Mouse (Mus musculus): ENCODE measurements at regions not wholly inside any gene's neighbourhood (a gene's known extent, or its start where the extent isn't known, plus 50 kb on each side); places are given as distances from the start of the nearest gene placed in this dataset.

GRCm38 (mm10) chr7:78123386-78123785 is 614.4 kb downstream of the Ntrk3 start:
- H3K36me3 ChIP-seq = no peaks in the 10 kb centered on the region
- no peak for ATAC-seq (ENCODE audit: low FRiP score, low read depth)

GRCm38 (mm10) chr7:78121151-78121486 is 616.7 kb downstream of the Ntrk3 start:
- Histone ChIP-seq H3K27ac (replicated peaks) (no peak overlapping the region), H3K4me2 (replicated peaks) (no peak overlapping the region), H3K4me1 (no peaks in the 10 kb centered on the region), H3K36me3 (no peaks in the 10 kb centered on the region), H3K9me3 (no peaks in the 10 kb centered on the region), H3K9ac (replicated peaks) (no peak overlapping the region), H3K27me3 (no peaks in the 10 kb centered on the region), H3K4me3 (no peak overlapping the region)
- no peak for ATAC-seq (ENCODE audit: low FRiP score, low read depth)
- WGBS = 80% methylated on average over 5 of the region's 5 CpGs

More at GRCm38 (mm10) chr7:78123386-78123785, 614.4 kb downstream of the Ntrk3 start:
- Histone ChIP-seq H3K4me2 (replicated peaks) (no peak overlapping the region), H3K4me3 (no peak overlapping the region), H3K27ac (replicated peaks) (no peak overlapping the region), H3K9ac (replicated peaks) (no peak overlapping the region), H3K9me3 (no peaks in the 10 kb centered on the region), H3K4me1 (no peaks in the 10 kb centered on the region), H3K27me3 (no peaks in the 10 kb centered on the region)
- WGBS = 90% methylated on average over 1 of the region's 1 CpGs

GRCm38 (mm10) chr7:78120462-78121150 is 617.2 kb downstream of the Ntrk3 start:
- Histone ChIP-seq H3K9ac (replicated peaks) (no peak overlapping the region), H3K36me3 (no peaks in the 10 kb centered on the region), H3K27me3 (no peaks in the 10 kb centered on the region), H3K4me2 (replicated peaks) (no peak overlapping the region), H3K4me3 (no peak overlapping the region), H3K9me3 (no peaks in the 10 kb centered on the region), H3K27ac (replicated peaks) (no peak overlapping the region), H3K4me1 (no peaks in the 10 kb centered on the region)
- no peak for ATAC-seq (ENCODE audit: low FRiP score, low read depth)
- WGBS = 81% methylated on average over 5 of the region's 5 CpGs

GRCm38 (mm10) chr7:78119809-78120208 is 618.0 kb downstream of the Ntrk3 start:
- Histone ChIP-seq H3K4me2 (replicated peaks) (no peak overlapping the region), H3K27me3 (no peaks in the 10 kb centered on the region), H3K4me1 (no peaks in the 10 kb centered on the region), H3K4me3 (no peak overlapping the region), H3K36me3 (no peaks in the 10 kb centered on the region), H3K9me3 (no peaks in the 10 kb centered on the region), H3K27ac (replicated peaks) (no peak overlapping the region), H3K9ac (replicated peaks) (no peak overlapping the region)
- 83% methylated on average over 1 of the region's 1 CpGs for WGBS
- no peak for ATAC-seq (ENCODE audit: low FRiP score, low read depth)

- no peak for ATAC-seq (ENCODE audit: low FRiP score, low read depth)
- no peak overlapping the region for H3K4me3 ChIP-seq
- WGBS = 91% methylated on average over 6 of the region's 6 CpGs
These were observed 626.5 kb downstream of the Ntrk3 start for GRCm38 (mm10) chr7:78111291-78111690.

GRCm38 (mm10) chr7:78103536-78104279 is 634.1 kb downstream of the Ntrk3 start:
- no peak overlapping the region for H3K27ac ChIP-seq (replicated peaks)
- H3K4me3 ChIP-seq = no peak overlapping the region
- no peaks in the 10 kb centered on the region for H3K36me3 ChIP-seq
- H3K4me2 ChIP-seq (replicated peaks) = no peak overlapping the region
- H3K4me1 ChIP-seq = 0 out of 2 replicates have a peak, but pooled peaks cover 8% of the 10 kb centered on the region
- H3K27me3 ChIP-seq = peaks cover 39% of the 10 kb centered on the region
- H3K9ac ChIP-seq (replicated peaks) = no peak overlapping the region
- H3K9me3 ChIP-seq = no peaks in the 10 kb centered on the region
- no peak for ATAC-seq (ENCODE audit: low FRiP score, low read depth)
- 60% methylated on average over 2 of the region's 2 CpGs for whole genome bisulfite sequencing

More at GRCm38 (mm10) chr7:78111291-78111690, 626.5 kb downstream of the Ntrk3 start:
- H3K27me3 ChIP-seq = no peaks in the 10 kb centered on the region
- H3K4me1 ChIP-seq = no peaks in the 10 kb centered on the region
- no peak overlapping the region for H3K27ac ChIP-seq (replicated peaks)
- no peaks in the 10 kb centered on the region for H3K9me3 ChIP-seq
- no peak overlapping the region for H3K4me2 ChIP-seq (replicated peaks)
- no peaks in the 10 kb centered on the region for H3K36me3 ChIP-seq
- no peak overlapping the region for H3K9ac ChIP-seq (replicated peaks)

GRCm38 (mm10) chr7:78102396-78102795 is 635.4 kb downstream of the Ntrk3 start:
- 89% methylated on average over 3 of the region's 3 CpGs for WGBS
- Histone ChIP-seq H3K27ac (replicated peaks) (no peak overlapping the region), H3K4me1 (0 out of 2 replicates have a peak, but pooled peaks cover 8% of the 10 kb centered on the region), H3K4me2 (replicated peaks) (no peak overlapping the region), H3K27me3 (peaks cover 51% of the 10 kb centered on the region), H3K36me3 (no peaks in the 10 kb centered on the region), H3K9me3 (no peaks in the 10 kb centered on the region), H3K4me3 (no peak overlapping the region), H3K9ac (replicated peaks) (no peak overlapping the region)
- ATAC-seq (ENCODE audit: low FRiP score, low read depth) = no peak

- Histone ChIP-seq H3K36me3 (no peaks in the 10 kb centered on the region), H3K27ac (replicated peaks) (no peak overlapping the region), H3K9ac (replicated peaks) (no peak overlapping the region), H3K4me1 (0 out of 2 replicates have a peak, but pooled peaks cover 3% of the 10 kb centered on the region), H3K4me2 (replicated peaks) (no peak overlapping the region), H3K4me3 (no peak overlapping the region), H3K27me3 (0 out of 2 replicates have a peak, but pooled peaks cover 7% of the 10 kb centered on the region), H3K9me3 (no peaks in the 10 kb centered on the region)
- WGBS = 72% methylated on average over 4 of the region's 4 CpGs
- peak; percentile 44; the same call in 1 of the 2 replicates for ATAC-seq (ENCODE audit: low FRiP score, low read depth)
These were observed 651.2 kb downstream of the Ntrk3 start for GRCm38 (mm10) chr7:78086566-78087008.

GRCm38 (mm10) chr7:78085783-78086565 is 651.8 kb downstream of the Ntrk3 start:
- no peaks in the 10 kb centered on the region for H3K9me3 ChIP-seq
- H3K9ac ChIP-seq (replicated peaks) = no peak overlapping the region
- H3K27ac ChIP-seq (replicated peaks) = no peak overlapping the region
- no peak overlapping the region for H3K4me3 ChIP-seq
- H3K4me1 ChIP-seq = 0 out of 2 replicates have a peak, but pooled peaks cover 3% of the 10 kb centered on the region
- no peak for ATAC-seq (ENCODE audit: low FRiP score, low read depth)
- H3K27me3 ChIP-seq = 0 out of 2 replicates have a peak, but pooled peaks cover 7% of the 10 kb centered on the region
- H3K36me3 ChIP-seq = no peaks in the 10 kb centered on the region
- 57% methylated on average over 11 of the region's 11 CpGs for WGBS
- no peak overlapping the region for H3K4me2 ChIP-seq (replicated peaks)

GRCm38 (mm10) chr7:78079708-78080107 is 658.1 kb downstream of the Ntrk3 start:
- Histone ChIP-seq H3K27me3 (no peaks in the 10 kb centered on the region), H3K9ac (replicated peaks) (no peak overlapping the region), H3K9me3 (no peaks in the 10 kb centered on the region), H3K4me1 (no peaks in the 10 kb centered on the region), H3K27ac (replicated peaks) (no peak overlapping the region), H3K4me2 (replicated peaks) (no peak overlapping the region), H3K36me3 (no peaks in the 10 kb centered on the region), H3K4me3 (no peak overlapping the region)
- ATAC-seq (ENCODE audit: low FRiP score, low read depth) = no peak
- 94% methylated on average over 1 of the region's 1 CpGs for WGBS

- H3K4me3 ChIP-seq = no peak overlapping the region
- no peak overlapping the region for H3K9ac ChIP-seq (replicated peaks)
- H3K36me3 ChIP-seq = no peaks in the 10 kb centered on the region
- WGBS = 62% methylated on average over 7 of the region's 7 CpGs
- H3K27ac ChIP-seq (replicated peaks) = no peak overlapping the region
- no peak for ATAC-seq (ENCODE audit: low FRiP score, low read depth)
- H3K4me1 ChIP-seq = 0 out of 2 replicates have a peak, but pooled peaks cover 2% of the 10 kb centered on the region
- H3K4me2 ChIP-seq (replicated peaks) = no peak overlapping the region
- no peaks in the 10 kb centered on the region for H3K27me3 ChIP-seq
- no peaks in the 10 kb centered on the region for H3K9me3 ChIP-seq
These were observed 666.7 kb downstream of the Ntrk3 start for GRCm38 (mm10) chr7:78071131-78071530.

- 86% methylated on average over 1 of the region's 1 CpGs for WGBS
- Histone ChIP-seq H3K4me3 (no peak overlapping the region), H3K4me2 (replicated peaks) (no peak overlapping the region), H3K27me3 (no peaks in the 10 kb centered on the region), H3K36me3 (no peaks in the 10 kb centered on the region), H3K9ac (replicated peaks) (no peak overlapping the region), H3K9me3 (no peaks in the 10 kb centered on the region), H3K27ac (replicated peaks) (no peak overlapping the region), H3K4me1 (no peaks in the 10 kb centered on the region)
- ATAC-seq (ENCODE audit: low FRiP score, low read depth) = no peak
These were observed 676.2 kb downstream of the Ntrk3 start for GRCm38 (mm10) chr7:78061631-78062030.
